Comparison of ENCODE assay signal across 8 mouse cellular contexts in genomic region chr5:74536180-74536947, GRCm38 (mm10). TPM values are rescaled to one million over a fixed set of nuclear protein-coding genes. Genes with fewer than 3 reads are reported as not detected.
DNase-seq lines count a peak whose midpoint lies in the region; ATAC-seq and TF ChIP-seq lines count a peak whose summit lies in the region.

No protein-coding gene starts in this region.

- no peak for DNase-seq in heart, adult 2 months
- DNase-seq in heart, postnatal 14 days = no peak
- peak; percentile 20 for DNase-seq in CD4-positive helper T cell, adult 2 months (ENCODE audit: low read depth, low spot score)
- DNase-seq in embryo, embryonic 10 days (ENCODE audit: low spot score) = no peak
- DNase-seq in urinary bladder, postnatal 10 days (ENCODE audit: low spot score) = no peak
- DNase-seq in spleen, postnatal 4 days (ENCODE audit: low spot score in 2 of 2) = no peak

- peaks cover 4% of the 10 kb centered on the region for H3K4me1 ChIP-seq in heart, adult 2 months (ENCODE audit: control insufficient read depth, insufficient read depth, low read length)
- peaks cover 20% of the 10 kb centered on the region for H3K4me1 ChIP-seq in forebrain, embryonic 12.5 days
- H3K4me1 ChIP-seq in liver, embryonic 15.5 days (replicated peaks) = peaks cover 34% of the 10 kb centered on the region

- 30% methylated on average over 12 of the region's 12 CpGs for WGBS in heart, adult 2 months
- 50% methylated on average over 12 of the region's 12 CpGs for WGBS in forebrain, embryonic 12.5 days
- 36% methylated on average over 12 of the region's 12 CpGs for WGBS in liver, embryonic 15.5 days (ENCODE audit: insufficient replicate concordance)

- H3K79me2 ChIP-seq in heart, adult 2 months (replicated peaks; ENCODE audit: control insufficient read depth, insufficient read depth, low read length) = peaks cover 1% of the 10 kb centered on the region

- peak overlapping the region; percentile 90 for H3K4me3 ChIP-seq in heart, adult 2 months
- H3K4me3 ChIP-seq in forebrain, embryonic 12.5 days (replicated peaks) = peak overlapping the region; percentile 83
- H3K4me3 ChIP-seq in liver, embryonic 15.5 days (replicated peaks) = peak overlapping the region; percentile 90

- H3K9me3 ChIP-seq in forebrain, embryonic 12.5 days = no peaks in the 10 kb centered on the region
- no peaks in the 10 kb centered on the region for H3K9me3 ChIP-seq in liver, embryonic 15.5 days (replicated peaks)

- H3K4me2 ChIP-seq in forebrain, embryonic 12.5 days = peak overlapping the region; percentile 60
- H3K4me2 ChIP-seq in liver, embryonic 15.5 days = peak overlapping the region; percentile 72

- peak overlapping the region; percentile 86; the same call in 1 of the 2 replicates for H3K9ac ChIP-seq in heart, adult 2 months (ENCODE audit: low read depth, low read length)
- peak overlapping the region; percentile 91 for H3K9ac ChIP-seq in forebrain, embryonic 12.5 days
- peak overlapping the region; percentile 88 for H3K9ac ChIP-seq in liver, embryonic 15.5 days

- no peak for ATAC-seq in forebrain, embryonic 12.5 days (ENCODE audit: low FRiP score)
- no peak for ATAC-seq in liver, embryonic 15.5 days (ENCODE audit: insufficient read depth)

- no peak for TF ChIP-seq EP300 in heart, adult 2 months (IDR thresholded peaks at IDR 0.05; ENCODE audit: insufficient read depth, low read depth, low read length)

- H3K36me3 ChIP-seq in heart, adult 2 months (ENCODE audit: control insufficient read depth, insufficient read depth, low read length) = peaks cover 13% of the 10 kb centered on the region
- no peaks in the 10 kb centered on the region for H3K36me3 ChIP-seq in forebrain, embryonic 12.5 days (replicated peaks)
- peaks cover 27% of the 10 kb centered on the region for H3K36me3 ChIP-seq in liver, embryonic 15.5 days (replicated peaks)

- peak overlapping the region; percentile 95 for H3K27ac ChIP-seq in heart, adult 2 months
- H3K27ac ChIP-seq in forebrain, embryonic 12.5 days = peak overlapping the region; percentile 93
- H3K27ac ChIP-seq in liver, embryonic 15.5 days (replicated peaks) = peak overlapping the region; percentile 95

- no peak for TF ChIP-seq POLR2A in heart, adult 2 months (IDR thresholded peaks at IDR 0.05; ENCODE audit: insufficient read depth, low read depth, low read length)

- TF ChIP-seq CTCF in heart, adult 2 months (IDR thresholded peaks at IDR 0.05) = no peak

- intact Hi-C loops in heart, adult 2 months (cut with DNase I) = loop anchor here (10.0 kb wide), 1 partner anchor 472 kb away; the partner anchor contains the start of gene Usp46
- intact Hi-C loops in heart, postnatal 14 days (cut with DNase I) = loop anchor here (5.0 kb wide), 1 partner anchor 621 kb away; no protein-coding TSS in a partner anchor

- H3K27me3 ChIP-seq in heart, adult 2 months (ENCODE audit: control insufficient read depth, insufficient read depth, low read length) = no peaks in the 10 kb centered on the region
- no peaks in the 10 kb centered on the region for H3K27me3 ChIP-seq in forebrain, embryonic 12.5 days
- H3K27me3 ChIP-seq in liver, embryonic 15.5 days = no peaks in the 10 kb centered on the region

RNA-seq across cellular contexts. Expression of gene Fip1l1, which starts 1.1 kb away (rescaled TPM):
- total RNA-seq in heart, adult 2 months (2021) = 10 to 100 TPM; 29.4 to 29.8 TPM
- 14.8 and 17.6 TPM in 2 replicates for polyA plus RNA-seq in heart, adult 2 months (2012; rRNA removed)
- 10 to 100 TPM; 30.2 to 33.5 TPM for total RNA-seq in heart, postnatal 14 days (2021)
- 128 and 130 TPM in 2 replicates for polyA plus RNA-seq in forebrain, embryonic 12.5 days (2016; fragmentation: Nextera tagmentation; extraction: Ambion mirVana)
- 32.7 and 33.3 TPM in 2 replicates for polyA plus RNA-seq in liver, embryonic 15.5 days (2015; fragmentation: Nextera tagmentation; extraction: Ambion mirVana)

RNA-seq across cellular contexts. Expression of gene Scfd2, which starts 4.8 kb away (rescaled TPM):
- 10 to 100 TPM in 1 of 2 experiments, 1 to 10 TPM in 1; 9.1 to 13.9 TPM for total RNA-seq in heart, adult 2 months (2021)
- 11.9 and 17.0 TPM in 2 replicates for polyA plus RNA-seq in heart, adult 2 months (2012; rRNA removed)
- 10 to 100 TPM; 11.7 to 13.4 TPM for total RNA-seq in heart, postnatal 14 days (2021)
- 17.0 and 17.9 TPM in 2 replicates for polyA plus RNA-seq in forebrain, embryonic 12.5 days (2016; fragmentation: Nextera tagmentation; extraction: Ambion mirVana)
- 9.8 and 10.3 TPM in 2 replicates for polyA plus RNA-seq in liver, embryonic 15.5 days (2015; fragmentation: Nextera tagmentation; extraction: Ambion mirVana)
